Mouse (Mus musculus): Measurements from ENCODE around the gene Ccnt1.
A peak's percentile ranks its signal among the peaks of the same experiment; 100 is the strongest.
"Not testable (repeated sequence)": the region's sequence is repeated elsewhere in the genome, so short reads cannot be mapped to it uniquely, and the experiment has no call there.

Ccnt1 gene

GRCm38 (mm10) chr15:98541064-98541463 lies 29.7 kb downstream of the Ccnt1 start:
- DNase-seq: no peak

GRCm38 (mm10) chr15:98537923-98538322 lies 32.8 kb downstream of the Ccnt1 start:
- no peak for DNase-seq

- DNase-seq: no peak
Measured at GRCm38 (mm10) chr15:98536828-98537510, 33.8 kb downstream of the Ccnt1 start.

- DNase-seq: no peak
Measured at GRCm38 (mm10) chr15:98535921-98536320, 34.8 kb downstream of the Ccnt1 start.

GRCm38 (mm10) chr15:98533881-98534627 lies 36.7 kb downstream of the Ccnt1 start, which contains the start of gene Kansl2:
Gene Kansl2 (minus strand): TSS chr15:98534264.
- peak; percentile 98 for DNase-seq

- no peak for DNase-seq
Measured at GRCm38 (mm10) chr15:98533035-98533531, 37.6 kb downstream of the Ccnt1 start.

- DNase-seq: no peak
Measured at GRCm38 (mm10) chr15:98532281-98532680, 38.4 kb downstream of the Ccnt1 start.

GRCm38 (mm10) chr15:98528066-98528563 lies 42.6 kb downstream of the Ccnt1 start:
- no peak for DNase-seq

- DNase-seq: no peak
Measured at GRCm38 (mm10) chr15:98527056-98527771, 43.5 kb downstream of the Ccnt1 start.

- DNase-seq: no peak
Measured at GRCm38 (mm10) chr15:98526057-98526456, 44.7 kb downstream of the Ccnt1 start.

- no peak for DNase-seq
Measured at GRCm38 (mm10) chr15:98521245-98521644, 49.5 kb downstream of the Ccnt1 start.

GRCm38 (mm10) chr15:98517380-98518355 lies 53.1 kb downstream of the Ccnt1 start:
- DNase-seq: peak; percentile 62 to 63

- DNase-seq: not testable (repeated sequence)
Measured at GRCm38 (mm10) chr15:98514845-98515244, 55.9 kb downstream of the Ccnt1 start.

GRCm38 (mm10) chr15:98514146-98514545 lies 56.6 kb downstream of the Ccnt1 start:
- no peak for DNase-seq

GRCm38 (mm10) chr15:98513676-98514075 lies 57.0 kb downstream of the Ccnt1 start:
- DNase-seq: not testable (repeated sequence)

- peak; percentile 66 to 70 for DNase-seq
Measured at GRCm38 (mm10) chr15:98512799-98513321, 57.9 kb downstream of the Ccnt1 start.

GRCm38 (mm10) chr15:98512232-98512631 lies 58.5 kb downstream of the Ccnt1 start:
- no peak for DNase-seq

GRCm38 (mm10) chr15:98511386-98511928 lies 59.3 kb downstream of the Ccnt1 start:
- no peak for DNase-seq

- peak; percentile 81 to 82 for DNase-seq
Measured at GRCm38 (mm10) chr15:98510438-98511385, 60.0 kb downstream of the Ccnt1 start.

GRCm38 (mm10) chr15:98509387-98509786 lies 61.3 kb downstream of the Ccnt1 start:
- no peak for DNase-seq

All from cerebellum, postnatal 36 days (tissue).